Mouse (Mus musculus): Measurements from ENCODE around the gene Zfp90. TPM values are rescaled to one million over a fixed set of nuclear protein-coding genes. Genes with fewer than 3 reads are reported as not detected.
"Not testable (repeated sequence)": the region's sequence is repeated elsewhere in the genome, so short reads cannot be mapped to it uniquely, and the experiment has no call there.

Zfp90 gene
- total RNA-seq (2021) = 1 to 10 TPM; 4.7 to 5.4 TPM
- long read RNA-seq, experiment 1, transcript Zfp90-201 (4 exons, 2,632 nt) = major isoform, 6 of 13 reads
- long read RNA-seq, experiment 1, partial matches to known transcripts = 1 of 13 reads
- long read RNA-seq, experiment 1, other reads (novel, unspliced or antisense) = 2 of 13 reads
- long read RNA-seq, experiment 2, partial matches to known transcripts = 0 of 2 reads
- long read RNA-seq, experiment 2, other reads (novel, unspliced or antisense) = 1 of 2 reads

GRCm38 (mm10) chr8:106415182-106415971 is at the start of gene Zfp90:
TSS of gene Zfp90 (plus strand) at chr8:106415327.
- DNase-seq = peak; percentile 95

GRCm38 (mm10) chr8:106368501-106368900 is 46.6 kb upstream of the Zfp90 start:
- DNase-seq = no peak

GRCm38 (mm10) chr8:106369069-106369468 is 46.1 kb upstream of the Zfp90 start:
- no peak for DNase-seq

GRCm38 (mm10) chr8:106375957-106376356 is 39.2 kb upstream of the Zfp90 start:
- peak in 1 of 2 experiments; percentile 8 for DNase-seq

- no peak for DNase-seq
Measured at GRCm38 (mm10) chr8:106376862-106377261, 38.3 kb upstream of the Zfp90 start.

GRCm38 (mm10) chr8:106378501-106379048 is 36.6 kb upstream of the Zfp90 start:
- peak; percentile 61 to 62 for DNase-seq

GRCm38 (mm10) chr8:106379357-106379756 is 35.8 kb upstream of the Zfp90 start:
- no peak for DNase-seq

- DNase-seq = peak; percentile 44 to 67
Measured at GRCm38 (mm10) chr8:106381026-106381425, 34.1 kb upstream of the Zfp90 start.

- peak; percentile 45 to 70 for DNase-seq
Measured at GRCm38 (mm10) chr8:106387801-106388415, 27.2 kb upstream of the Zfp90 start.

- peak in 1 of 2 experiments; percentile 9 for DNase-seq
Measured at GRCm38 (mm10) chr8:106394493-106394892, 20.6 kb upstream of the Zfp90 start.

GRCm38 (mm10) chr8:106399694-106400093 is 15.4 kb upstream of the Zfp90 start:
- peak; percentile 30 to 60 for DNase-seq

GRCm38 (mm10) chr8:106400181-106400580 is 14.9 kb upstream of the Zfp90 start:
- DNase-seq = no peak

- DNase-seq = peak; percentile 72 to 81
Measured at GRCm38 (mm10) chr8:106403246-106403933, 11.7 kb upstream of the Zfp90 start.

GRCm38 (mm10) chr8:106404825-106405224 is 10.3 kb upstream of the Zfp90 start:
- DNase-seq = no peak

GRCm38 (mm10) chr8:106405810-106406209 is 9.3 kb upstream of the Zfp90 start:
- DNase-seq = peak; percentile 16 to 24

GRCm38 (mm10) chr8:106410055-106410454 is 5.1 kb upstream of the Zfp90 start:
- no peak for DNase-seq

- no peak for DNase-seq
Measured at GRCm38 (mm10) chr8:106410564-106410963, 4.6 kb upstream of the Zfp90 start.

- peak; percentile 54 to 70 for DNase-seq
Measured at GRCm38 (mm10) chr8:106411783-106412451, 3.2 kb upstream of the Zfp90 start.

- DNase-seq = no peak
Measured at GRCm38 (mm10) chr8:106417692-106418091, 2.6 kb downstream of the Zfp90 start.

- DNase-seq = no peak
Measured at GRCm38 (mm10) chr8:106431088-106431487, 16.0 kb downstream of the Zfp90 start.

- not testable (repeated sequence) for DNase-seq
Measured at GRCm38 (mm10) chr8:106431952-106432351, 16.8 kb downstream of the Zfp90 start.

All from adrenal gland, postnatal 36 days (tissue).